Mouse (Mus musculus): ENCODE data around the gene Atad1. TPM values are rescaled to one million over a fixed set of nuclear protein-coding genes. Genes with fewer than 3 reads are reported as not detected.
"Not testable (repeated sequence)": the region's sequence is repeated elsewhere in the genome, so short reads cannot be mapped to it uniquely, and the experiment has no call there.

The Atad1 gene
- polyA plus RNA-seq (2016; fragmentation: Nextera tagmentation; extraction: Ambion mirVana), result 78.0 and 84.4 TPM in 2 replicates

DNA sequence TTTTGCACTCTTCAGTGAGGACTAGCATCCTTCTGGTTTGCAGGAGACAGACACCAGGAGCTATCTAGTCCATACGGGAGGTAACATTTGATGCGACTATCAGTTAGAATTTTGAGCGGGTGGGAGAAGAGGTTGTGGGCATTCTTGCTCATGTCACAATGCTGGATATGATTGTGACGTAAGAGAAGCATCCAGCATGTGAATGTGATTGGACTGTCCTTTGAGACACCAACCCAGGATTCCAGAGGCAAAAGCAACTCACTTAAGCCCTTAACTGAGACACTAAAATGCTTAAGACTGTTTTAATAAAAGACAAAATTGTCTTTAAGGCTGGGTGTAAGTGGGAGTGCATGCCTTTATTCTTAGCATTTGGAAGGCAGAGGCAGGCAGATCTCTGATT is at the start of gene Atad1:
Atad1 (minus strand) TSS at position 101 of the 400 bp plus-strand sequence.
- DNase-seq (ENCODE audit: low spot score), result no peak
- H3K4me1 ChIP-seq, result no peaks in the 10 kb centered on the region
- no peaks in the 10 kb centered on the region for H3K27me3 ChIP-seq (ENCODE audit: low read depth, poor library complexity, severe bottlenecking)
- no peaks in the 10 kb centered on the region for H3K9me3 ChIP-seq (replicated peaks)
- WGBS, result 93% methylated on average over 4 of the region's 4 CpGs
- no peaks in the 10 kb centered on the region for H3K36me3 ChIP-seq
- H3K27ac ChIP-seq (replicated peaks), result no peak within 1 kb of the TSS
- H3K4me3 ChIP-seq, result no peak within 1 kb of the TSS

DNA sequence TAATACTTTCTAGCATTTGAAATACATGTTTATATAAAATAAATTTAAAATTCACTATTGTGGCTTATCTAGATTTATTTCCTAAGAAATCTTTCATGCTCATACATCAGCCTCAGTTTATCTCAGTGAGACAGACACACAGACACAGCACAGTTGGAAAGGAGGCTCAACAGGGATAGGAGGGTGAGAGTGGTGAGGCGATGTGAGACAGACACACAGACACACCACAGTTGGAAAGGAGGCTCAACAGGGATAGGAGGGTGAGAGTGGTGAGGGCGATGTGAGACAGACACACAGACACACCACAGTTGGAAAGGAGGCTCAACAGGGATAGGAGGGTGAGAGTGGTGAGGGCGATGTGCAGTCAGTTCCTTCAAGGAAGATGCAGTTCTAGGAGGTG is 48.4 kb upstream of the Atad1 start:
- not testable (repeated sequence) for H3K4me3 ChIP-seq; H3K27me3 ChIP-seq (ENCODE audit: low read depth, poor library complexity, severe bottlenecking); H3K27ac ChIP-seq (replicated peaks); DNase-seq (ENCODE audit: low spot score); H3K9me3 ChIP-seq (replicated peaks)
- 92% methylated on average over 3 of the region's 3 CpGs for WGBS
- H3K4me1 ChIP-seq, result peaks cover 52% of the 10 kb centered on the region
- H3K36me3 ChIP-seq, result peaks cover 25% of the 10 kb centered on the region

DNA sequence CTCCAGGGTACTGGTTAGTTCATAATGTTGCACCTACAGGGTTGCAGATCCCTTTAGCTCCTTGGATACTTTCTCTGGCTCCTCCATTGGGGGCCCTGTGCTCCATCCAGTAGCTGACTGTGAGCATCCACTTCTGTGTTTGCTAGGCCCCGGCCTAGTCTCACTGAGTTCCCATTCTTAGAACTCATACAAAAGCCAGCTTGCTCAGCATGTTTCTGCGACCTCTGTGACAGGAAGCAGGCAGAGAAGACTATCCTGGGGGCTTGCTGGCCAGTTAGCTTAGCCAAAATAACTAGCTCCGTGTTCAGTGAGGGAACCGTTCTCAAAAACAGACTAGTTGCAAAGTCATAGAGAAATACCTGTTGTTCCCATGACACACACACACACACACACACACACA is 47.8 kb upstream of the Atad1 start:
- not testable (repeated sequence) for H3K9me3 ChIP-seq (replicated peaks); H3K4me3 ChIP-seq; DNase-seq (ENCODE audit: low spot score); H3K27ac ChIP-seq (replicated peaks); H3K27me3 ChIP-seq (ENCODE audit: low read depth, poor library complexity, severe bottlenecking)
- 47% methylated on average over 4 of the region's 4 CpGs for WGBS
- Histone ChIP-seq H3K36me3 (peaks cover 31% of the 10 kb centered on the region), H3K4me1 (peaks cover 46% of the 10 kb centered on the region)

DNA sequence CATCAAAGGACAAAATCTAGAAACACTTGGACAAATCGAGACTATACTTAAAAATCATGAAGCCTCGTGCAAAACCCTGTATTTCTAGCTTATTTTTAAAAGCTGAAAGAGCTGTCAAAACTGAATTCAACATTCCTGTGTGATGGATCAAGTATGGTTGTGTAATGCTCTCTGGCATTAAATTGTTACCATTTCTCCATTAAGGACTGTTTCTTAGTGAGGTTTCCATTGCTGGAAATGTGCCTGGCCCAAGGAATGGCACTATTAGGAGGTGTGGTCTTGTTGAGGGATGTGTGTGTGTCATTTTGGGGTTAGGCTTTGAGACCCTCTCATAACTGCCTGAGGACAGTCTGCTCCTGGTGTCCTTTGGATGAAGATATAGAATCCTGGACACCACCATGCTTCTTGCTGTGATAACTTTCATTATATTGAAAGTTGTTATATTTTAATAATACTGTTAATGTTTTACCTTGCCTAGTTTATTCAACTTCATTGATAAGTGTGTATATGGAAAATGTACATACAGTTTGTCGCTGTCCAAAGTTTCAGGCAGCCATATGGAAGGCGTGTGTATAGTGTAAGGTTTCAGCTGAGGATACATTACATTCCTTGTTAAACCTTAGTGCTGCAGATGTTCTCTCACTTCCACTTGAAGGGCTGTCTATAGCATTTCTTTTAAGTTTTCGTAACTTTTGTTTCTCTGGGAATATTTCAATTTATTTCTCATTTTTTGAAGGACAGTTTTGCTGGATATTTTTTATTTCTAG is 41.9 kb upstream of the Atad1 start:
- WGBS, result 92% methylated on average over 5 of the region's 5 CpGs
- no peak overlapping the region for H3K4me3 ChIP-seq
- DNase-seq (ENCODE audit: low spot score), result no peak

DNA sequence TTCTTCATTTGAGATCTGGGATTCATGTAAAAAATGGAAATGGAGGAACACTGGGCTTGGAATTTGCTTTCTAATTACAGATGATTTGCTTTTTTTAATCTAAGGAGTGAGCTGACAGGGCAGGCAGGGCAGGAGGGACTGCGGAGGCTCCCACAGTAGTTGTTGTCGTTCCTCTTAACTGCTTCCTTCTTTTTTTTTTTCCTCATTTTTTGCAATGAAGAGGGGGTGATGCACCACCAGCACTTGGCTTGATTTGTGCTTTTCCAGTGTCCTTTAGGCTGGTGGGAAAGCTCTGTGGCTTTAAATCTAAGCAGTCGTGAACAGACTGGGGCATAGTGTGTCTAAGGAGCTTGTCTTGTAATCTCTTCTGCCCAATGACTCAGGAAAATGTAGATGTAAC is 39.5 kb upstream of the Atad1 start:
- DNase-seq (ENCODE audit: low spot score), result no peak
- Histone ChIP-seq H3K27me3 (ENCODE audit: low read depth, poor library complexity, severe bottlenecking) (no peaks in the 10 kb centered on the region), H3K4me3 (no peak overlapping the region), H3K4me1 (0 out of 2 replicates have a peak, but pooled peaks cover 2% of the 10 kb centered on the region), H3K36me3 (peaks cover 23% of the 10 kb centered on the region), H3K9me3 (replicated peaks) (0 out of 2 replicates have a peak, but pooled peaks cover 1% of the 10 kb centered on the region), H3K27ac (replicated peaks) (no peak overlapping the region)
- 80% methylated on average over 3 of the region's 3 CpGs for whole genome bisulfite sequencing

More for the DNA sequence above, 41.9 kb upstream of the Atad1 start:
- Histone ChIP-seq H3K27ac (replicated peaks) (no peak overlapping the region), H3K27me3 (ENCODE audit: low read depth, poor library complexity, severe bottlenecking) (no peaks in the 10 kb centered on the region), H3K4me1 (0 out of 2 replicates have a peak, but pooled peaks cover 2% of the 10 kb centered on the region), H3K36me3 (peaks cover 37% of the 10 kb centered on the region), H3K9me3 (replicated peaks) (0 out of 2 replicates have a peak, but pooled peaks cover 5% of the 10 kb centered on the region)

DNA sequence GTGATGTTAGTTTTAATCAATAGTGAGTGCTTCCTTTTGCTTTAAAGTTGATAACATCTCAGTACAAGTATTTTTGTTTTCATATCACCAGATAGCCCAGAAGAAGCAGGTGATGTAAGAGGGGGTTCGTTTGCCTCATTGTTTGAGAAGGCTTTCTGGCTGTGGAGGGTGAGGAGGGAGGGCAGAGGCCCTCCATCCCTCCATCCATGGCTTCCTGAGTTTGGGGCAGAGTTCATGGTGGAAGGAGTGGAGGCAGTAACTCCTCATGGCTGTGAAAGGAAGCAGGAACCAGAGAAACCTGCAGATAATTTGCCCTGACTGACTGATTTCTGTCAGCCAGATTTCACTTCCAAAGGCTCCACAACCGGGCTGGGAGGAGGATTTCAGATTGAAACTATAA is 38.8 kb upstream of the Atad1 start:
- H3K27me3 ChIP-seq (ENCODE audit: low read depth, poor library complexity, severe bottlenecking), result no peaks in the 10 kb centered on the region
- no peak overlapping the region for H3K4me3 ChIP-seq
- H3K36me3 ChIP-seq, result peaks cover 20% of the 10 kb centered on the region
- 0 out of 2 replicates have a peak, but pooled peaks cover 2% of the 10 kb centered on the region for H3K4me1 ChIP-seq
- DNase-seq (ENCODE audit: low spot score), result no peak
- H3K27ac ChIP-seq (replicated peaks), result no peak overlapping the region
- 70% methylated on average over 2 of the region's 2 CpGs for WGBS
- no peaks in the 10 kb centered on the region; the same call in 1 of the 2 replicates for H3K9me3 ChIP-seq (replicated peaks)

DNA sequence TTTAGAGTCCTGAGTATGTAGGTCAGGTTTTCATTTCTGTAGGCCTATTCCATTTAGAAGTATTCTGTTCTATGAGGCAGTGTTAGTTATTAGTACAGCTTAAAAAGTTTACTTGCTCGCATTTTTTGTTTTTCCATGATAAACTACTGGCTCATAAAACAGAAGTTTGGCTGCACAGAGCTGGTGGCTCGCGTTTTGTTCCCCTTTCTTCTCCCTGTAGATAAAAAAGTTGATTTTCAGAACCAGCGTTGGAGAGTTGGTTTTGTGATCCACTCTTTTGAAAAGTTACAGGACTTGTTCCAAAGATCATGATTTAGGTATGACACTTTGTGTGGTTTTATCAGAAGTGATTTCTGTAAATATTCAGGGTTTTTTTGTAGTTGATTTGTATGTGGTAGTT is 22.9 kb upstream of the Atad1 start:
- H3K36me3 ChIP-seq, result peaks cover 42% of the 10 kb centered on the region
- no peak for DNase-seq (ENCODE audit: low spot score)
- H3K4me3 ChIP-seq, result no peak overlapping the region
- no peaks in the 10 kb centered on the region for H3K27me3 ChIP-seq (ENCODE audit: low read depth, poor library complexity, severe bottlenecking)
- 92% methylated on average over 4 of the region's 4 CpGs for WGBS
- H3K27ac ChIP-seq (replicated peaks), result no peak overlapping the region
- H3K4me1 ChIP-seq, result peaks cover 20% of the 10 kb centered on the region
- no peaks in the 10 kb centered on the region for H3K9me3 ChIP-seq (replicated peaks)

DNA sequence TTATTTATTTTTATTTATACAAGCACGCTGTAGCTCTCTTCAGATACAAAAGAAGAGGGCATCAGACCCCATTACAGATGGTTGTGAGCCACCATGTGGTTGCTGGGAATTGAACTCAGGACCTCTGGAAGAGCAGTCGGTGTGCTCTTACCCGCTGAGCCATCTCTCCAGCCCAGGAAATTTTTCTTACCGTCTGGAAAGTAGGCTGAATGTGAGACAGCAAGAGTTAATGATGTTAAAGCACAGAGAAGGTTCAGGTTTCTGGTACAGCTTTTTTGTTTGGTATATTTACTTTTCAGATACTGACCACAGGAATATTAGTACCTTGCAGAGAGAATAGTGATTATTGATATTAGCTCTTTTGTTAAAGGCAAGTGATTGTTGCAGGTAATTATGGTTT is 21.6 kb upstream of the Atad1 start:
- H3K27ac ChIP-seq (replicated peaks), result no peak overlapping the region
- H3K4me3 ChIP-seq, result peak overlapping the region; percentile 83; the same call in 1 of the 2 replicates
- WGBS, result 69% methylated on average over 4 of the region's 4 CpGs
- no peaks in the 10 kb centered on the region for H3K9me3 ChIP-seq (replicated peaks)
- H3K4me1 ChIP-seq, result peaks cover 24% of the 10 kb centered on the region
- no peak for DNase-seq (ENCODE audit: low spot score)
- peaks cover 33% of the 10 kb centered on the region for H3K36me3 ChIP-seq
- H3K27me3 ChIP-seq (ENCODE audit: low read depth, poor library complexity, severe bottlenecking), result no peaks in the 10 kb centered on the region

DNA sequence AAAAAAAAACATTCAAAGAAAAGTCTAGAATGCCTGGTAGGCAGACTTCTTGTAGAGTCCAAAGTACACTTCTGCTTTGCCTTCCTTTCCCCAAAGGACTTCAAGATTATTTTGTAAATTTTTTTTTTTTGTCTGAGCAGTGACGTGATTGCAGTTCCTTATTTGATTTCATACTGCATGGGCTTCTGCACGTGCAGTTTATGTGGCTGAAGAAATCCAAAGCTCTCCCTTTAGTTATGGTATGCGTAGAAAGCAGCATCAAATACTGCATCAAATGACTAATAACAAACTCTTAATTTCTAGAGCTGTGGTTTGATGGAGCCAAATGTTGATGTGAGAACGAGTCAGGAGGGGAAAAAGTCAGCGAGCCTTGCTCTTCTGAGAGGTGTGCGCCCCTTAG is 20.9 kb upstream of the Atad1 start:
- Histone ChIP-seq H3K4me3 (peak overlapping the region; percentile 83), H3K27ac (replicated peaks) (no peak overlapping the region), H3K36me3 (peaks cover 26% of the 10 kb centered on the region), H3K4me1 (peaks cover 30% of the 10 kb centered on the region), H3K9me3 (replicated peaks) (no peaks in the 10 kb centered on the region), H3K27me3 (ENCODE audit: low read depth, poor library complexity, severe bottlenecking) (no peaks in the 10 kb centered on the region)
- DNase-seq (ENCODE audit: low spot score), result no peak
- 38% methylated on average over 6 of the region's 6 CpGs for WGBS

DNA sequence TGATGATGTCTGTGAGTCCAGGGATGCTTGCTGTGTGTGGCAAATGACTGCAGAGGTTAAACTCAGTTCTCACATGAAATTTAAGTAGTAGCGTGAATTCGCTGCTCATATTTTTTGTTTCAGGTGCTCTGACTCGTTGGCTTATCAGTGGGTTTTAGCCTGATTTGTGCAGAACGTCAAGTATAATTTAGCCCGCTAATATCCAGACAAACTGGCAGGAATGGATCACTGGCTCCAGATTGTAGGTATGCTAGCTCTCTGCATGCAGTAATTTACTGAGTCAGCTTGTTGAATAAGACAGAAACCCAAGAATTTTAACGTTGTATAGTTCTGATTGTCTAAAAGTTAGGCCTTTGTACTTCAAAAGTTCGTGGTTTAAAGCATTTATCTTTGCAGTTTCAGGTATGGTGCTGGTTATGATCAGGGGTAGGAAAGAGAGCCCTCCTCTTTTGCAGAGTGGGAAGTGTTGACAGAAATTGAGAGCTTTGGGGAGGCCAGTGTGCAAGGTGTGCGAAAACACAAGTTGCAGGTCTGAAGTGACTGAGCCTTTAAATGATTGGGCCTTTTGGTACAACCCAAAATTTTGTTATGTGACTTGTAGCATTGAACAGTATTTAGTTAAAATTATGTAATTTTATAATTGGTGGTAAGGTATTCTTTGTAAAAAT is 19.9 kb upstream of the Atad1 start:
- DNase-seq (ENCODE audit: low spot score), result no peak
- Histone ChIP-seq H3K4me1 (peaks cover 40% of the 10 kb centered on the region), H3K27me3 (ENCODE audit: low read depth, poor library complexity, severe bottlenecking) (peaks cover 6% of the 10 kb centered on the region), H3K36me3 (peaks cover 21% of the 10 kb centered on the region), H3K9me3 (replicated peaks) (no peaks in the 10 kb centered on the region), H3K4me3 (peak overlapping the region; percentile 83), H3K27ac (replicated peaks) (no peak overlapping the region)
- 4% methylated on average over 8 of the region's 8 CpGs for WGBS

DNA sequence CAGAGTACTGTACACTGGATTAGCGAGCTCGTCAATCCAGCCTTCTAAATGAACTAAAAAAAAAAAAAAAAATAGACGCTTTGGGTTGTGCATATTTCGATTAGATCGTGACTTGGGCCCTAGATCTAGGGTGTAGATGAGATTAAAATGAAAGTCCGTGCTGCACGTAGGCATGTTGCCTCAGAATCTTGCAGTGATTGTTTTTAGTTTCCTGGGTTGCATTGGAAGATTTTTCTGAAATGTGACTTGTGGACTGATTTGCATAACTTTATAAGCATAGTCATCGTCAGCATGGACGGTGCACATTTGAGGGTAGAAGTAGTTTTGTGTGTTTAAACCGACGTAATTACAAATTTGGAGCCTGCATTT is 19.2 kb upstream of the Atad1 start:
- peaks cover 15% of the 10 kb centered on the region for H3K36me3 ChIP-seq
- H3K4me1 ChIP-seq, result peaks cover 43% of the 10 kb centered on the region
- peak overlapping the region; percentile 83 for H3K4me3 ChIP-seq
- under 1% methylated on average over 11 of the region's 11 CpGs for WGBS
- H3K27ac ChIP-seq (replicated peaks), result peak overlapping the region; percentile 98
- peaks cover 11% of the 10 kb centered on the region for H3K27me3 ChIP-seq (ENCODE audit: low read depth, poor library complexity, severe bottlenecking)
- no peaks in the 10 kb centered on the region for H3K9me3 ChIP-seq (replicated peaks)
- DNase-seq (ENCODE audit: low spot score), result no peak

DNA sequence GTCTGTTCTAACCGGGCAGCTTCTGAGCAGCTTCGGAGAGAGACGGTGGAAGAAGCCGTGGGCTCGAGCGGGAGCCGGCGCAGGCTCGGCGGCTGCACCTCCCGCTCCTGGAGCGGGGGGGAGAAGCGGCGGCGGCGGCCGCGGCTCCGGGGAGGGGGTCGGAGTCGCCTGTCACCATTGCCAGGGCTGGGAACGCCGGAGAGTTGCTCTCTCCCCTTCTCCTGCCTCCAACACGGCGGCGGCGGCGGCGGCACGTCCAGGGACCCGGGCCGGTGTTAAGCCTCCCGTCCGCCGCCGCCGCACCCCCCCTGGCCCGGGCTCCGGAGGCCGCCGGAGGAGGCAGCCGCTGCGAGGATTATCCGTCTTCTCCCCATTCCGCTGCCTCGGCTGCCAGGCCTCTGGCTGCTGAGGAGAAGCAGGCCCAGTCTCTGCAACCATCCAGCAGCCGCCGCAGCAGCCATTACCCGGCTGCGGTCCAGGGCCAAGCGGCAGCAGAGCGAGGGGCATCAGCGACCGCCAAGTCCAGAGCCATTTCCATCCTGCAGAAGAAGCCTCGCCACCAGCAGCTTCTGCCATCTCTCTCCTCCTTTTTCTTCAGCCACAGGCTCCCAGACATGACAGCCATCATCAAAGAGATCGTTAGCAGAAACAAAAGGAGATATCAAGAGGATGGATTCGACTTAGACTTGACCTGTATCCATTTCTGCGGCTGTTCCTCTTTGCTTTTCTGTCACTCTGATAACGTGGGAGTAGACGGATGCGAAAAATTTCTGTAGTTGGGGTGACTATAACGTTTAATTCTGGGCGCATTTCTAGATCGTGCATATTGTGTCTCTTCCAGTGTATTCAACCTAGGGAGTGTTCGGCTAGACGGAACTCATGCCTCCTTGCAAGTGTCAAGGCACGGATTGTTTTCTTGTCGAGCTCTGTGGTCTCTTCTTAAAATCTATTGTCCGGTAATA is 18.5 kb upstream of the Atad1 start:
- no peaks in the 10 kb centered on the region for H3K9me3 ChIP-seq (replicated peaks)
- peaks cover 8% of the 10 kb centered on the region for H3K36me3 ChIP-seq
- DNase-seq (ENCODE audit: low spot score), result no peak
- H3K4me3 ChIP-seq, result peak overlapping the region; percentile 83
- under 1% methylated on average over 64 of the region's 69 CpGs for WGBS
- peak overlapping the region; percentile 98 for H3K27ac ChIP-seq (replicated peaks)
- peaks cover 43% of the 10 kb centered on the region for H3K4me1 ChIP-seq
- H3K27me3 ChIP-seq (ENCODE audit: low read depth, poor library complexity, severe bottlenecking), result peaks cover 17% of the 10 kb centered on the region

Measured in midbrain, embryonic 10.5 days (tissue).